Mouse (Mus musculus): Measurements from ENCODE around the gene Zmiz1. TPM values are rescaled to one million over a fixed set of nuclear protein-coding genes. Genes with fewer than 3 reads are reported as not detected.
A peak's percentile ranks its signal among the peaks of the same experiment; 100 is the strongest.

Zmiz1 gene
- polyA plus RNA-seq, 1 experiment from 2014 or later, result 42.5 TPM

- Histone ChIP-seq H3K36me3 (replicated peaks) (peaks cover 83% of the 10 kb centered on the region), H3K4me1 (peaks cover 55% of the 10 kb centered on the region), H3K27me3 (ENCODE audit: poor library complexity, severe bottlenecking) (no peaks in the 10 kb centered on the region), H3K27ac (no peak overlapping the region), H3K4me3 (no peak overlapping the region), H3K9me3 (no peaks in the 10 kb centered on the region)
- DNase-seq (ENCODE audit: extremely low spot score, low spot score), result no peak
- 72% methylated on average over 6 of the region's 6 CpGs for WGBS
These were observed 46.3 kb downstream of the Zmiz1 start for GRCm38 (mm10) chr14:25505201-25505671.

GRCm38 (mm10) chr14:25508111-25508756 is 49.2 kb downstream of the Zmiz1 start:
- Histone ChIP-seq H3K27ac (no peak overlapping the region; the same call in 1 of the 2 replicates), H3K27me3 (ENCODE audit: poor library complexity, severe bottlenecking) (no peaks in the 10 kb centered on the region), H3K4me1 (peaks cover 70% of the 10 kb centered on the region), H3K4me3 (no peak overlapping the region), H3K9me3 (no peaks in the 10 kb centered on the region), H3K36me3 (replicated peaks) (peaks cover 93% of the 10 kb centered on the region)
- 86% methylated on average over 13 of the region's 13 CpGs for WGBS
- DNase-seq (ENCODE audit: extremely low spot score, low spot score), result no peak

GRCm38 (mm10) chr14:25508757-25509139 is 49.8 kb downstream of the Zmiz1 start:
- DNase-seq (ENCODE audit: extremely low spot score, low spot score), result no peak
- no peak overlapping the region for H3K4me3 ChIP-seq
- no peaks in the 10 kb centered on the region for H3K9me3 ChIP-seq
- H3K27me3 ChIP-seq (ENCODE audit: poor library complexity, severe bottlenecking), result no peaks in the 10 kb centered on the region
- peak overlapping the region; percentile 12; the same call in 1 of the 2 replicates for H3K27ac ChIP-seq
- H3K4me1 ChIP-seq, result peaks cover 75% of the 10 kb centered on the region
- 89% methylated on average over 5 of the region's 5 CpGs for WGBS
- H3K36me3 ChIP-seq (replicated peaks), result peaks cover 91% of the 10 kb centered on the region

GRCm38 (mm10) chr14:25509450-25510129 is 50.6 kb downstream of the Zmiz1 start:
- DNase-seq (ENCODE audit: extremely low spot score, low spot score), result no peak
- no peak overlapping the region for H3K4me3 ChIP-seq
- peaks cover 79% of the 10 kb centered on the region for H3K4me1 ChIP-seq
- peaks cover 86% of the 10 kb centered on the region for H3K36me3 ChIP-seq (replicated peaks)
- no peak overlapping the region for H3K27ac ChIP-seq
- WGBS, result 94% methylated on average over 20 of the region's 20 CpGs
- no peaks in the 10 kb centered on the region for H3K27me3 ChIP-seq (ENCODE audit: poor library complexity, severe bottlenecking)
- H3K9me3 ChIP-seq, result no peaks in the 10 kb centered on the region

- peaks cover 79% of the 10 kb centered on the region for H3K4me1 ChIP-seq
- no peak overlapping the region for H3K4me3 ChIP-seq
- peak overlapping the region; percentile 42 for H3K27ac ChIP-seq
- peaks cover 85% of the 10 kb centered on the region for H3K36me3 ChIP-seq (replicated peaks)
- 81% methylated on average over 3 of the region's 3 CpGs for WGBS
- DNase-seq (ENCODE audit: extremely low spot score, low spot score), result no peak
- H3K9me3 ChIP-seq, result no peaks in the 10 kb centered on the region
- no peaks in the 10 kb centered on the region for H3K27me3 ChIP-seq (ENCODE audit: poor library complexity, severe bottlenecking)
These were observed 51.4 kb downstream of the Zmiz1 start for GRCm38 (mm10) chr14:25510362-25510761.

GRCm38 (mm10) chr14:25510987-25511386 is 52.0 kb downstream of the Zmiz1 start:
- Histone ChIP-seq H3K36me3 (replicated peaks) (peaks cover 84% of the 10 kb centered on the region), H3K9me3 (no peaks in the 10 kb centered on the region), H3K27ac (peak overlapping the region; percentile 42), H3K27me3 (ENCODE audit: poor library complexity, severe bottlenecking) (no peaks in the 10 kb centered on the region), H3K4me1 (peaks cover 81% of the 10 kb centered on the region), H3K4me3 (no peak overlapping the region)
- DNase-seq (ENCODE audit: extremely low spot score, low spot score), result no peak
- WGBS, result 77% methylated on average over 7 of the region's 7 CpGs

- Histone ChIP-seq H3K27me3 (ENCODE audit: poor library complexity, severe bottlenecking) (no peaks in the 10 kb centered on the region), H3K27ac (peak overlapping the region; percentile 60), H3K36me3 (replicated peaks) (peaks cover 79% of the 10 kb centered on the region), H3K4me3 (no peak overlapping the region), H3K4me1 (peaks cover 85% of the 10 kb centered on the region), H3K9me3 (no peaks in the 10 kb centered on the region)
- DNase-seq (ENCODE audit: extremely low spot score, low spot score), result no peak
- WGBS, result 57% methylated on average over 3 of the region's 3 CpGs
These were observed 52.6 kb downstream of the Zmiz1 start for GRCm38 (mm10) chr14:25511564-25511963.

- peaks cover 89% of the 10 kb centered on the region for H3K4me1 ChIP-seq
- H3K36me3 ChIP-seq (replicated peaks), result peaks cover 79% of the 10 kb centered on the region
- peak overlapping the region; percentile 60 for H3K27ac ChIP-seq
These were observed 53.0 kb downstream of the Zmiz1 start for GRCm38 (mm10) chr14:25511967-25512366.

GRCm38 (mm10) chr14:25512803-25513202 is 53.8 kb downstream of the Zmiz1 start:
- no peak overlapping the region for H3K4me3 ChIP-seq
- DNase-seq (ENCODE audit: extremely low spot score, low spot score), result no peak
- peaks cover 79% of the 10 kb centered on the region for H3K36me3 ChIP-seq (replicated peaks)
- 29% methylated on average over 6 of the region's 6 CpGs for WGBS
- H3K4me1 ChIP-seq, result peaks cover 97% of the 10 kb centered on the region
- no peaks in the 10 kb centered on the region for H3K27me3 ChIP-seq (ENCODE audit: poor library complexity, severe bottlenecking)
- H3K9me3 ChIP-seq, result no peaks in the 10 kb centered on the region
- H3K27ac ChIP-seq, result peak overlapping the region; percentile 60

More at GRCm38 (mm10) chr14:25511967-25512366, 53.0 kb downstream of the Zmiz1 start:
- DNase-seq (ENCODE audit: extremely low spot score, low spot score), result no peak
- Histone ChIP-seq H3K9me3 (no peaks in the 10 kb centered on the region), H3K4me3 (no peak overlapping the region), H3K27me3 (ENCODE audit: poor library complexity, severe bottlenecking) (no peaks in the 10 kb centered on the region)
- WGBS, result 41% methylated on average over 5 of the region's 5 CpGs

GRCm38 (mm10) chr14:25513496-25513895 is 54.5 kb downstream of the Zmiz1 start:
- Histone ChIP-seq H3K4me3 (no peak overlapping the region), H3K4me1 (peaks cover 95% of the 10 kb centered on the region), H3K27ac (peak overlapping the region; percentile 60), H3K27me3 (ENCODE audit: poor library complexity, severe bottlenecking) (no peaks in the 10 kb centered on the region), H3K36me3 (replicated peaks) (peaks cover 79% of the 10 kb centered on the region), H3K9me3 (no peaks in the 10 kb centered on the region)
- 85% methylated on average over 8 of the region's 8 CpGs for WGBS
- no peak for DNase-seq (ENCODE audit: extremely low spot score, low spot score)

- Histone ChIP-seq H3K27ac (peak overlapping the region; percentile 60; the same call in 1 of the 2 replicates), H3K9me3 (no peaks in the 10 kb centered on the region), H3K4me3 (no peak overlapping the region), H3K27me3 (ENCODE audit: poor library complexity, severe bottlenecking) (no peaks in the 10 kb centered on the region), H3K36me3 (replicated peaks) (peaks cover 76% of the 10 kb centered on the region), H3K4me1 (peaks cover 95% of the 10 kb centered on the region)
- 75% methylated on average over 2 of the region's 2 CpGs for WGBS
- no peak for DNase-seq (ENCODE audit: extremely low spot score, low spot score)
These were observed 56.0 kb downstream of the Zmiz1 start for GRCm38 (mm10) chr14:25514943-25515512.

- H3K4me3 ChIP-seq, result no peak overlapping the region
- H3K27me3 ChIP-seq (ENCODE audit: poor library complexity, severe bottlenecking), result no peaks in the 10 kb centered on the region
- H3K4me1 ChIP-seq, result peaks cover 95% of the 10 kb centered on the region
- H3K36me3 ChIP-seq (replicated peaks), result peaks cover 67% of the 10 kb centered on the region
- no peak for DNase-seq (ENCODE audit: extremely low spot score, low spot score)
- WGBS, result 91% methylated on average over 9 of the region's 9 CpGs
- H3K9me3 ChIP-seq, result no peaks in the 10 kb centered on the region
- H3K27ac ChIP-seq, result 0 out of 2 replicates have a peak overlapping the region, but pooled peaks have one; percentile 60
These were observed 56.9 kb downstream of the Zmiz1 start for GRCm38 (mm10) chr14:25515924-25516323.

Data from forebrain, embryonic 10.5 days (tissue).